Mouse (Mus musculus) forebrain, embryonic 13.5 days (tissue): ENCODE data around the gene Morf4l1. TPM values are rescaled to one million over a fixed set of nuclear protein-coding genes. Genes with fewer than 3 reads are reported as not detected.
"Not testable (repeated sequence)": the region's sequence is repeated elsewhere in the genome, so short reads cannot be mapped to it uniquely, and the experiment has no call there.

Experiments used
- ATAC-seq: fragments of 200-750 bp; cut with Nextera tagmentation; 2 replicates; pipeline ENCODE4 v1.8.0; 2017
- H3K27ac ChIP-seq: fragments of 300-500 bp; sonication (generic); 2 replicates; pipeline ENCODE4 v1.5.1; 2015; ENCODE audit warnings: inconsistent platforms, mild to moderate bottlenecking, moderate library complexity
- H3K27me3 ChIP-seq: fragments of 300-500 bp; sonication (generic); 2 replicates; pipeline ENCODE4 v1.6.1; 2015; ENCODE audit warnings: mild to moderate bottlenecking, inconsistent platforms
- H3K36me3 ChIP-seq: fragments of 300-500 bp; sonication (generic); 2 replicates; pipeline ENCODE4 v1.6.1; 2015; ENCODE audit warnings: mild to moderate bottlenecking, inconsistent platforms; ENCODE audit not compliant: poor library complexity, severe bottlenecking
- H3K4me1 ChIP-seq: fragments of 300-500 bp; sonication (generic); 2 replicates; pipeline ENCODE4 v1.6.1; 2015; ENCODE audit warnings: inconsistent platforms
- H3K4me2 ChIP-seq: fragments of 300-500 bp; sonication (generic); 2 replicates; pipeline ENCODE4 v1.6.1; 2015; ENCODE audit warnings: inconsistent platforms, mild to moderate bottlenecking, moderate library complexity
- H3K4me3 ChIP-seq: fragments of 300-500 bp; sonication (generic); 2 replicates; pipeline ENCODE4 v1.5.1; 2015; ENCODE audit warnings: mild to moderate bottlenecking, inconsistent platforms
- H3K9ac ChIP-seq: fragments of 300-500 bp; sonication (generic); 2 replicates; pipeline ENCODE4 v1.6.1; 2015; ENCODE audit warnings: mild to moderate bottlenecking, inconsistent platforms
- H3K9me3 ChIP-seq: fragments of 300-500 bp; sonication (generic); replicated peaks from 2 replicates; pipeline ENCODE4 v1.6.1; 2016; ENCODE audit warnings: inconsistent platforms
- WGBS: fragments of 180-500 bp; shearing (Covaris S2); methylation state at CpG from one replicate; pipeline ENCODE4 v1.1.7; 2015; 5-methylcytosine and 5-hydroxymethylcytosine counted together
- polyA plus RNA-seq: library from polyadenylated mRNA; unstranded; fragments of >200 nt; fragmentation: Nextera tagmentation; extraction: Ambion mirVana; gene quantifications from 2 replicates; pipeline ENCODE4 v1.2.1, GENCODE M21; 2015

Morf4l1 gene
- polyA plus RNA-seq, 1 experiment from 2014 or later, result 475 TPM

- Histone ChIP-seq H3K36me3 (peaks cover 43% of the 10 kb centered on the region), H3K9me3 (no peaks in the 10 kb centered on the region), H3K27ac (no peak overlapping the region), H3K27me3 (no peaks in the 10 kb centered on the region), H3K9ac (no peak overlapping the region), H3K4me1 (peaks cover 35% of the 10 kb centered on the region), H3K4me2 (no peak overlapping the region), H3K4me3 (no peak overlapping the region)
- no peak for ATAC-seq
Measured at GRCm38 (mm10) chr9:90108272-90108671, 6.3 kb downstream of the Morf4l1 start.

GRCm38 (mm10) chr9:90106915-90107314 lies 7.7 kb downstream of the Morf4l1 start:
- Histone ChIP-seq H3K36me3 (peaks cover 55% of the 10 kb centered on the region), H3K27ac (no peak overlapping the region), H3K27me3 (no peaks in the 10 kb centered on the region), H3K9me3 (no peaks in the 10 kb centered on the region), H3K9ac (no peak overlapping the region), H3K4me1 (peaks cover 23% of the 10 kb centered on the region), H3K4me2 (no peak overlapping the region), H3K4me3 (no peak overlapping the region)
- ATAC-seq, result no peak
- WGBS, result 95% methylated on average over 1 of the region's 1 CpGs

GRCm38 (mm10) chr9:90105462-90105861 lies 9.1 kb downstream of the Morf4l1 start:
- no peaks in the 10 kb centered on the region for H3K9me3 ChIP-seq
- no peak overlapping the region for H3K4me2 ChIP-seq
- H3K9ac ChIP-seq, result no peak overlapping the region
- H3K27me3 ChIP-seq, result no peaks in the 10 kb centered on the region
- H3K4me1 ChIP-seq, result peaks cover 10% of the 10 kb centered on the region; the same call in 1 of the 2 replicates
- no peak for ATAC-seq
- WGBS, result 95% methylated on average over 1 of the region's 1 CpGs
- no peak overlapping the region for H3K4me3 ChIP-seq
- H3K36me3 ChIP-seq, result peaks cover 68% of the 10 kb centered on the region
- H3K27ac ChIP-seq, result no peak overlapping the region

- no peaks in the 10 kb centered on the region for H3K27me3 ChIP-seq
- H3K27ac ChIP-seq, result no peak overlapping the region
- H3K9ac ChIP-seq, result no peak overlapping the region
- H3K36me3 ChIP-seq, result peaks cover 88% of the 10 kb centered on the region
- peak; percentile 38; the same call in 1 of the 2 replicates for ATAC-seq
- no peaks in the 10 kb centered on the region for H3K9me3 ChIP-seq
- no peak overlapping the region for H3K4me3 ChIP-seq
- H3K4me1 ChIP-seq, result no peaks in the 10 kb centered on the region
- 81% methylated on average over 2 of the region's 2 CpGs for WGBS
- no peak overlapping the region for H3K4me2 ChIP-seq
Measured at GRCm38 (mm10) chr9:90100760-90101159, 13.8 kb downstream of the Morf4l1 start.

GRCm38 (mm10) chr9:90098934-90099333 lies 15.6 kb downstream of the Morf4l1 start:
- no peaks in the 10 kb centered on the region for H3K4me1 ChIP-seq
- H3K27ac ChIP-seq, result no peak overlapping the region
- H3K4me2 ChIP-seq, result no peak overlapping the region
- no peaks in the 10 kb centered on the region for H3K9me3 ChIP-seq
- peaks cover 88% of the 10 kb centered on the region for H3K36me3 ChIP-seq
- no peak overlapping the region for H3K4me3 ChIP-seq
- no peak for ATAC-seq
- WGBS, result 94% methylated on average over 5 of the region's 5 CpGs
- H3K9ac ChIP-seq, result no peak overlapping the region
- H3K27me3 ChIP-seq, result no peaks in the 10 kb centered on the region

GRCm38 (mm10) chr9:90089339-90090104 lies 25.1 kb downstream of the Morf4l1 start:
- Histone ChIP-seq H3K9me3 (no peaks in the 10 kb centered on the region), H3K27me3 (no peaks in the 10 kb centered on the region), H3K4me1 (no peaks in the 10 kb centered on the region), H3K27ac (no peak overlapping the region), H3K4me3 (no peak overlapping the region), H3K36me3 (peaks cover 71% of the 10 kb centered on the region), H3K4me2 (no peak overlapping the region), H3K9ac (no peak overlapping the region)
- ATAC-seq, result no peak
- WGBS, result 85% methylated on average over 6 of the region's 6 CpGs

GRCm38 (mm10) chr9:90087906-90088485 lies 26.6 kb downstream of the Morf4l1 start:
- Histone ChIP-seq H3K9me3 (no peaks in the 10 kb centered on the region), H3K9ac (no peak overlapping the region), H3K27me3 (no peaks in the 10 kb centered on the region), H3K4me3 (no peak overlapping the region), H3K4me2 (no peak overlapping the region), H3K36me3 (peaks cover 67% of the 10 kb centered on the region), H3K27ac (no peak overlapping the region), H3K4me1 (no peaks in the 10 kb centered on the region)
- 89% methylated on average over 2 of the region's 2 CpGs for WGBS
- ATAC-seq, result peak; percentile 56

- no peak for ATAC-seq
- Histone ChIP-seq H3K4me3 (no peak overlapping the region), H3K36me3 (peaks cover 42% of the 10 kb centered on the region), H3K27me3 (no peaks in the 10 kb centered on the region), H3K4me2 (no peak overlapping the region), H3K9me3 (no peaks in the 10 kb centered on the region), H3K9ac (no peak overlapping the region), H3K4me1 (no peaks in the 10 kb centered on the region), H3K27ac (no peak overlapping the region)
- 92% methylated on average over 8 of the region's 8 CpGs for WGBS
Measured at GRCm38 (mm10) chr9:90084766-90085468, 29.7 kb downstream of the Morf4l1 start.

- H3K4me2 ChIP-seq, result no peak overlapping the region
Measured at GRCm38 (mm10) chr9:90084152-90084551, 30.4 kb downstream of the Morf4l1 start.

GRCm38 (mm10) chr9:90082992-90083391 lies 31.6 kb downstream of the Morf4l1 start:
- peaks cover 22% of the 10 kb centered on the region for H3K36me3 ChIP-seq
- H3K9me3 ChIP-seq, result no peaks in the 10 kb centered on the region
- H3K4me3 ChIP-seq, result no peak overlapping the region
- no peak overlapping the region for H3K4me2 ChIP-seq
- no peaks in the 10 kb centered on the region for H3K27me3 ChIP-seq
- H3K9ac ChIP-seq, result no peak overlapping the region
- no peak for ATAC-seq
- 93% methylated on average over 1 of the region's 1 CpGs for WGBS
- no peak overlapping the region for H3K27ac ChIP-seq
- no peaks in the 10 kb centered on the region for H3K4me1 ChIP-seq

More at GRCm38 (mm10) chr9:90084152-90084551, 30.4 kb downstream of the Morf4l1 start:
- H3K27me3 ChIP-seq, result no peaks in the 10 kb centered on the region
- H3K9me3 ChIP-seq, result no peaks in the 10 kb centered on the region
- H3K4me1 ChIP-seq, result no peaks in the 10 kb centered on the region
- no peak overlapping the region for H3K9ac ChIP-seq
- H3K27ac ChIP-seq, result no peak overlapping the region
- ATAC-seq, result no peak
- H3K36me3 ChIP-seq, result peaks cover 34% of the 10 kb centered on the region
- no peak overlapping the region for H3K4me3 ChIP-seq
- 88% methylated on average over 3 of the region's 3 CpGs for WGBS

GRCm38 (mm10) chr9:90081961-90082360 lies 32.6 kb downstream of the Morf4l1 start:
- not testable (repeated sequence) for H3K9me3 ChIP-seq, ATAC-seq, H3K27ac ChIP-seq, H3K4me3 ChIP-seq, H3K4me1 ChIP-seq, H3K9ac ChIP-seq, H3K4me2 ChIP-seq, H3K27me3 ChIP-seq
- H3K36me3 ChIP-seq, result peaks cover 18% of the 10 kb centered on the region
- 91% methylated on average over 6 of the region's 6 CpGs for WGBS

- H3K27me3 ChIP-seq, result no peaks in the 10 kb centered on the region
- H3K36me3 ChIP-seq, result no peaks in the 10 kb centered on the region
- H3K4me3 ChIP-seq, result no peak overlapping the region
- no peak overlapping the region for H3K27ac ChIP-seq
- peak; percentile 66 for ATAC-seq
- no peaks in the 10 kb centered on the region for H3K4me1 ChIP-seq
- H3K4me2 ChIP-seq, result no peak overlapping the region
- no peak overlapping the region for H3K9ac ChIP-seq
- WGBS, result 61% methylated on average over 8 of the region's 8 CpGs
- H3K9me3 ChIP-seq, result no peaks in the 10 kb centered on the region
Measured at GRCm38 (mm10) chr9:90076849-90077461, 37.6 kb downstream of the Morf4l1 start.
